Mouse (Mus musculus) CD4-positive helper T cell, adult 2 months (primary cell): ENCODE measurements around the gene Reg3g.
"Not testable (repeated sequence)": the region's sequence is repeated elsewhere in the genome, so short reads cannot be mapped to it uniquely, and the experiment has no call there.

Experiments
- DNase-seq: peaks from one replicate; pipeline ENCODE4 v3.0.0-alpha.2; 2012; ENCODE audit warnings: low read depth, missing footprints, low spot score

Reg3g gene

GRCm38 (mm10) chr6:78468772-78469171 is at the start of gene Reg3g:
Gene Reg3g, minus strand, starts transcription at chr6:78468872.
- DNase-seq = no peak

DNA sequence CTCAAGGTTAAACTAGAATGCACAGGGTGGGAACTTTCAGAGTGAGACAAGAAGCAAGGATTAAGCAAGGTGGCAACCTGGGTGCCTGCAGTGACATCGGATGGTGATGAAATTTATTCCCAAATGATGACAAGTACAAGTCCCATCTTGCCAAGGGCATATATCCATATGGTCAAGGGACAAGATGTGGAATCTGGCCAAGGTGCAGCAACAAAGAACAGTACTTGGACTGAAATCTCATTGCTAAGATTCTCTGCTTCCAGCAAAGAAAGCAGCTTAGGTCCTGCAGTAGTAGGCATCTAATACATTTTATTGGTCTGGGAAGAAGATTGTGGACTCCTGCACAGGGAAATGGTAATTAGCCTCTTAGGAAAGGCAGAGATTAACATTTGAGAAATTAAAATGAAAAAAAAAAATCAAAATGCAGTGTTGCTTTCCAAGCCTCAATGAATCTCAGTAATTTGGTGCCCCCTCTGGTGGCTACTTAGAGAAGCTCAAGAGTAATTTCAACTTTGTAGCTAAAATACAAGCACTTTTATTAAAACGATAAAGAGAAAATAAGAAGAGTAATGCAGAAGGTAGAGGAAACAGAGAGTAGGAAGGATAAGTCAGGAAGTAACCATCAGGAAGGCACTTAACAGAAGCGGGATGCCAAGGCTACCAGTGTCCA is 47.2 kb upstream of the Reg3g start:
- DNase-seq = no peak

- no peak for DNase-seq
These were observed 44.2 kb upstream of the Reg3g start for GRCm38 (mm10) chr6:78512833-78513232.

GRCm38 (mm10) chr6:78510173-78510900 is 41.7 kb upstream of the Reg3g start:
- no peak for DNase-seq

- no peak for DNase-seq
These were observed 37.1 kb upstream of the Reg3g start for GRCm38 (mm10) chr6:78505745-78506144.

- DNase-seq = no peak
These were observed 26.0 kb upstream of the Reg3g start for GRCm38 (mm10) chr6:78494633-78495032.

GRCm38 (mm10) chr6:78469287-78469686 is 615 bp upstream of the Reg3g start:
- DNase-seq = no peak

- DNase-seq = no peak
These were observed 5.4 kb downstream of the Reg3g start for GRCm38 (mm10) chr6:78463266-78463665.

DNA sequence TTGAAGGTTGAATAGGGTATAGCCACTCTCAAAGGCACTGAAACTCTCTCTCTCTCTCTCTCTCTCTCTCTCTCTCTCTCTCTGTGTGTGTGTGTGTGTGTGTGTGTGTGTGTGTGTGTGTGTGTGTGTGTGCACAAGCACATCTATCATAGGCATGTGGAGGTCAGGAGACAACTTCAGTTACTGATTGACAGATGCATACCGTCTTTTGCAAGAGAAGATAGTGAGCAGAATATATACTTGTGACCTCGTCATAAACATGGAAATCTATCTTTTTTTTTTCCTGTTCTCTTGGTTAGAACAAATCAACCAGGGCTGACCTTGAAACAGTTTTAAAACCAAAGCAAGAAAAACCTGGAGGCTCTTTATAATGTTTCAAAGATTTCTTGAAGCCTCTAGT is 6.3 kb downstream of the Reg3g start:
- no peak for DNase-seq

DNA sequence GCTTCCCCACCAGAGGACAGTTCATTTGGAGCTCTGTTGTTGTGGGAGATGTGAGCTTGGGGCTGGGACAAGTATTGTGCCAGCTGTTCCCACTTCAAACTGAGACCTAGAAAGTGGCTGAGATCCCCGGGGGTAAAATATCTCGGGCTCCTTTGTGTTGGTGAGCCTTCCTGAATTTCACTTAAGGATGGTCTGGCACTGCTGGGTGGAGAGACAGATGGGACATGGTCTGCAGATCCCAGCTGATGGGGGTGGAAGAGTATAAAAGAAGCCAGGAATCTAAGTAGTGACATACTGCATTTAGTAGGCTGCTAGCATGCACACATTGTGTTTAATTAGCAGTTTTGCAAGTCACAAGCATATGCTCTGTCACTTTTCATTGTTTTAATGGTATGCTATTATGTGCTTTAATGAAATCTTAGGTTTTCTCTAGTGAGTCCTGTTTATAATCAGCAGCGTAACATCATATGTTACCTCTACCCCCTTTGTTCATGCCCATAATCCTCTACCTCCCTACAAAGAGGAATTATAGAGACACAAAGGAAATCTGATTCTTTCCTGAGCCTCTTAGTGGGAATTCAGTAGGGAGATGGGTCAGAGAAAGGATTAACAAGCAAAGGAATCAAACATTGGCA is 8.4 kb downstream of the Reg3g start:
- no peak for DNase-seq

GRCm38 (mm10) chr6:78452804-78453203 is 15.9 kb downstream of the Reg3g start:
- no peak for DNase-seq

GRCm38 (mm10) chr6:78448409-78448808 is 20.3 kb downstream of the Reg3g start:
- DNase-seq = no peak

- no peak for DNase-seq
These were observed 21.5 kb downstream of the Reg3g start for GRCm38 (mm10) chr6:78447202-78447601.

- no peak for DNase-seq
These were observed 43.2 kb downstream of the Reg3g start for GRCm38 (mm10) chr6:78425497-78425896.

DNA sequence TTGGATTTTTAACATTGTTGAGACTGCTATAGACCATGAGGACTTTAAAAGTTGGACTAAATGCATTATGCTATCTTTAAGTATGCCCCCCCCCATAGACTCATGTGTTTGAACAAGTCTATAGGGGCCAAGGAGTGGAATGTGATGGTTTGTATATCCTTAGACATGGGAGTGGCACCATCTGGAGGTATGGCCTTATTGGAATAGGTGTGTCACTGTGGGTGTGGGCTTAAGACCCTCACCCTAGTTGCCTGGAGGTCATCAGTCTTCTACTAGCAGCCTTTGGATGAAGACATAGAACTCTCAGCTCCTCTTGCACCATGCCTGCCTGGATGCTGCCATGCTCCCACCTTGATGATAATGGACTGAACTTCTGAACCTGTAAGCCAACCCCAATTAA is 46.3 kb downstream of the Reg3g start, which contains the start of gene Reg1:
Reg1 (plus strand) TSS at position 301 of the 400 bp plus-strand sequence.
- DNase-seq = not testable (repeated sequence)
